Mouse (Mus musculus) 3134 (cell line): ENCODE results near the gene Pias4.
"Not testable (repeated sequence)": the region's sequence is repeated elsewhere in the genome, so short reads cannot be mapped to it uniquely, and the experiment has no call there.

Experiments used
- DNase-seq: peaks from one replicate; pipeline ENCODE4 v3.0.0-alpha.2; 2011; ENCODE audit warnings: low spot score; ENCODE audit not compliant: insufficient read length; ENCODE audit errors: extremely low read depth

Gene Pias4

GRCm38 (mm10) chr10:81173132-81173531 is 5.4 kb upstream of the Pias4 start:
- DNase-seq, result peak; percentile 88

- not testable (repeated sequence) for DNase-seq
Measured at GRCm38 (mm10) chr10:81169411-81169900, 1.7 kb upstream of the Pias4 start.

GRCm38 (mm10) chr10:81168521-81169244 is 960 bp upstream of the Pias4 start:
- peak; percentile 70 for DNase-seq

GRCm38 (mm10) chr10:81168087-81168431 is 336 bp upstream of the Pias4 start:
- DNase-seq, result no peak

- DNase-seq, result no peak
Measured at GRCm38 (mm10) chr10:81165118-81165517, 2.6 kb downstream of the Pias4 start.

GRCm38 (mm10) chr10:81162318-81162652 is 5.4 kb downstream of the Pias4 start:
- DNase-seq, result no peak

GRCm38 (mm10) chr10:81161602-81162317 is 6.0 kb downstream of the Pias4 start:
- no peak for DNase-seq

GRCm38 (mm10) chr10:81154736-81155135 is 13.0 kb downstream of the Pias4 start:
- DNase-seq, result no peak

- no peak for DNase-seq
Measured at GRCm38 (mm10) chr10:81154313-81154712, 13.4 kb downstream of the Pias4 start.

GRCm38 (mm10) chr10:81152609-81153008 is 15.1 kb downstream of the Pias4 start:
- DNase-seq, result no peak

GRCm38 (mm10) chr10:81151261-81151660 is 16.5 kb downstream of the Pias4 start:
- no peak for DNase-seq

GRCm38 (mm10) chr10:81146296-81146695 is 21.4 kb downstream of the Pias4 start:
- DNase-seq, result peak; percentile 55

- peak; percentile 68 for DNase-seq
Measured at GRCm38 (mm10) chr10:81145778-81146177, 21.9 kb downstream of the Pias4 start.

GRCm38 (mm10) chr10:81145307-81145706 is 22.4 kb downstream of the Pias4 start:
- DNase-seq, result no peak

GRCm38 (mm10) chr10:81144667-81145066 is 23.1 kb downstream of the Pias4 start:
- no peak for DNase-seq

- DNase-seq, result no peak
Measured at GRCm38 (mm10) chr10:81143845-81144437, 23.8 kb downstream of the Pias4 start.

- DNase-seq, result peak; percentile 85
Measured at GRCm38 (mm10) chr10:81143157-81143633, 24.5 kb downstream of the Pias4 start.

GRCm38 (mm10) chr10:81142551-81142981 is 25.2 kb downstream of the Pias4 start:
- peak; percentile 81 for DNase-seq

GRCm38 (mm10) chr10:81141455-81142210 is 26.1 kb downstream of the Pias4 start:
- no peak for DNase-seq

- DNase-seq, result no peak
Measured at GRCm38 (mm10) chr10:81140717-81141454, 26.8 kb downstream of the Pias4 start.
